Mouse (Mus musculus) gastrocnemius, postnatal 14 days (tissue): ENCODE measurements at regions not wholly inside any gene's neighbourhood (a gene's known extent, or its start where the extent isn't known, plus 50 kb on each side); places are given as distances from the start of the nearest gene placed in this dataset.
"Not testable (repeated sequence)": the region's sequence is repeated elsewhere in the genome, so short reads cannot be mapped to it uniquely, and the experiment has no call there.

Source experiments
- DNase-seq: peaks from one replicate; pipeline ENCODE4 v3.0.0; 2021; ENCODE audit warnings: mixed read lengths
- intact Hi-C: fragments of 180-260 bp; cut with DNase I; formaldehyde crosslinking; loops from one replicate; pipeline ENCODE4 v1.15.1; 2025; ENCODE audit warnings: low total_unique reads

DNA sequence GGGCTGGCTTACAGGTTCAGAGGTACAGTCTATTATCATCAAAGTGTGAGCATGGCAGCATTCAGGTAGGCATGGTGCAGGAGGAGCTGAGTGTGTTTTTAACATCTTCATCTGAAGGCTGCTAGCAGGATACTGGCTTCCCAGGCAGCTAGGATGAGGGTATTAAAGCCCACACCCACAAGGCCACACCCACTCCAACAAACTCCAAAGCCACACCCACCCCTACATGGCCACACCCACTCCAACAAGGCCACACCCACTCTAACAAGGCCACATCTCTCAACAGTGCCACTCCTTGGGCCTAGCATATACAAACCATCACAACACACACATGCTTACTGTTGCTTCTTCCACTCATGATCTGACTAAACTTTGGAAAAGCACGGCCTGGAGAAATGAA is 172.5 kb downstream of the Msrb3 start:
- DNase-seq, result no peak

DNA sequence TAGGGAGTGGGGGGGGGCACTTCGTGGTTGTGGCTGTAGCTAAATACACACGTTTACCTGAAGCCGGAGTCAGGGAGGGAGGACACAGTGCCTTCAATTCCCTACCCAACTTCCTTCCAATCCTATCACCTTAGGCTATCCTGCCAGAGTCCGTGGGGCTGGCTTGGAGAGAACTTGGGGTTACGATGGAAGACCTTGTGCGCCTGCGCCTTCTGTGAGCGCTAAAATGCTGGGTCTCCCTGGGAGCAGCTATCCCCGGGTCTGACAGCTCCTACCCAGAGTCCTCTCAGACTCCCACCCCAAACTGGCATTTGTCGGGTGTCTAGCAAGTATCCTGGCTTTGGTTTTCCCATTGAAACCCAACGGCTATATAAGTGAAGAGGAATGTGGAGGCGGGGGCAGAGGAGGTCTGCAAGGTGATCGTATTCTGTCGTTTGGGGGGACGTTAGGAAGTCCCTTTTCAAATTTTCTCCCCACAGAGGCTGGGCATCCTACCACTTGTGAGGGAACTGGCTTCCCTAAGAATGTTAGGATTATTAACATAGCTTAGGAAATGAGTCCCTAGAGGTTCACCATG is 176.9 kb downstream of the Msrb3 start:
- intact Hi-C loops, result no loop called here
- no peak for DNase-seq

More for the DNA sequence above, 172.5 kb downstream of the Msrb3 start:
- intact Hi-C loops, result no loop called here

DNA sequence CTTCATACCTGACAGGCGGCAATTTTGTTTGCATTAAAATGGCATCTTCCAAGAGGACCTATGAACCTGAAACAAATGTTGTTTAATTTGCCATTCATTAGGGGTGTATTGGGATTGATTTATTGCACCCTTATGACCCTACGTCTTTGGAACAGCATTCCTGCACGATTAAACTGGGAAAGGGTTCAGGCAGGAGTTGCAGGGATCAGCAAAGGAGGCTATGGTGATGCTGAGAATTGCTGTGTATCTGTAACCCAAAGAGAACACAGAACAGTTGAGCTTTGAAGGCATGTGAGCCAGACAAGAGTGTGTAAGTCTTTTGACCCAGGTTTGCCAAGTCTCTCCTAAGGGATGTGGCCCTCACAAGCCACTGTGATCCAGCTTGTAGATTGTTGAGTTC is 177.9 kb downstream of the Msrb3 start:
- intact Hi-C loops, result no loop called here
- DNase-seq, result no peak

DNA sequence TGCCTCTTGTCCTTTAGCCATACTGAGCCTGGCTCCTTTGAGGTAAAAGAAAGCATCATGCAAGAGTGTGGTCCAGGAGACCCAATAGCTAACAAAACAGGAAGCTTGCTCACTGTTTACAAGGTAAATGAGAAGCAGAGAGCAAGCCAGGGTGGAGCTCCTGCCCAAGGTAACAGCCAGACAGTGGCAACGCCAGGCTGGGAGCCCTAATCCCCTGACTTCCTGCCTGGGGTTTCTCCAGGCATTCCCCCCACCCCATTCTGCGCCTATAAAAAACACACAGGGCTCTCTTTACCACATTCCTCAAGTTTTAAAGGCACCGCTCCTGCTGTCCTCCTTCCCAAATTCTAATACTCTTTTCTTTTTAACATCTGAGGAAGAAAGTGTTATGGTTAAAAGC is 178.8 kb downstream of the Msrb3 start:
- DNase-seq, result no peak
- intact Hi-C loops, result no loop called here

DNA sequence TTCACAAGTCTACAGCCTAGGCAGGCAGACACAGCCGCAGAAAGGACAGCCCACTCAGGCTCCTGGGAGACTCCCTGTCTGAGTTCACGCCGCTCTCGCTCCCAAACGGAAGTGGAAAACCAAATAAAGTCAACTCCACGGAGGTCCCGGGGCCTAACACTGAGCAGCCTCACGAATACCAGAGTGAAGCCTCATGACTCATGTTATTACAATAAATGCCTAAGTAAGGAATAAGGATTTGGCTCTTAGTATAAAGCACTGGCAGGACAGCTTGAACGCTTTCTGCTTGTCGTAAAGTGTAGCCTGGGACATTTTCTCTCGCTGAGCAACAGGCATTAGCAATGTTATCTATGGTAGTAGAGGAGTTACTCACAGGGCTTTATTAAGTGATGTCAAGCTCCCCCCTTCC is 181.7 kb downstream of the Msrb3 start:
- intact Hi-C loops, result no loop called here
- DNase-seq, result no peak

DNA sequence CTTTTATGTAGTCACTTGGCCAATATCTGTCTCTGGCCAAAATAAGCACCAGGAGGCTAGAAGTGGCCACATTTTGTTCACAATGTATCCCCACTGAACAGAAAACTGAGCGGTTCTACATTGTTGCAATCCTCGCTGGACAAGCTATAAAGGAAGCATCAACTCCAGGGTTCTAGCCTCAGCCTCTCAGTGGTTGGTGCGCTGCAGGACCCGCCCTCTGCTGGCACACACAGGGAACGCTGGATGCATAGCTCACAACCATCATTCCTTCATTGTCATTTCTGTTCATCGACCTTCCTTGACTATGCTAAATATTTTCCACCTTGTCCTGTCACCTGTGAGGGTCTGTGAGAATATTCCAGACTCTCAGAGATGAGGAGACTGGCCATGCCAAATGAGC is 182.5 kb downstream of the Msrb3 start:
- DNase-seq, result no peak
- intact Hi-C loops, result no loop called here

DNA sequence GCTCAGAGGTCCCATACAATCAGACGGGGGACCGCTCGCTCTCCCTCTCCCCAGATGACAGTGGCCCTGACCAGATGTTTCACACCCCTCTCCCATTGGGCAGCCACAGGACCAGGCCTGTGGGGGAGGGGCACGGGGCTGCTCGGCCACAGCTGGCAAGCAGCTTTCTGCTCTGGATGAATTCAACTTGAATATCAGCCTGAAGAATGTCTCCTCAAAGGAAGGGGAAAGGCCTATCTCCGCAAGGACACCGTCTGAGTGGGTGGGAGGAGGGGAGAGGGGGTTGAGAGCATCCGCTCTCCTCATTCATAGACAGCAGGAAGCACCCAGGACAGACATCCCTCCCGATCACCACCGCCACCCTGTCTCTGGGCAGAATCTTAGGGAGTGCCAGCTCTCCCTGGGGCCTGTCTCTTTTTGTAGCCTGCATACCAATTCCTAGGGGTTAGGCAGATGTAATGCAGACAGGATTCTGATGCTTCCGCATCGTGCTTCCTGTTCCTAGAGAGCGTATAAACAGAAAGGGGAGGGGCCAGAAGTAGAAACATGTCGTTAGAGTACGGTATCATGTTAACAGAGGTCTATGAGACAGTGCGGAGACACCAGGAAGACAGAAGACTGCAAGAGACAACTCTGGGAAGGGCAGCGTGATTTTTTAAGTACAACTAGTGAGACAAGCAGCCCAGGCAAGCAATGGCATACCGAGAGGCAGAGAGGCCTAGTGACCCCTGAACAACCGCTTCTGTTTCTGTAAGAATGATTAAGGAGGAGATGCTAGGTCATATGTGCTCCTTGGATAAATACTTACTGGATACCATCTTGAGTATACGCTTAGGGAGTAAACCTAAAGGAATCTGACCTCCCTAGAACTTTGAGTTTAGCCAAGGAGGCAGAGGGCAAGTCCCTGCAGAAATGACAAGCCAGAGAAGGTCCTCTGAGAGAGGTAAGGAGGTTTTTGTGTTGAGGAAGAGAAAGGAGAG is 190.8 kb downstream of the Msrb3 start:
- DNase-seq, result no peak
- intact Hi-C loops, result loop anchor here (10.0 kb wide), 2 partner anchors 123 to 403 kb away; no protein-coding TSS in a partner anchor

DNA sequence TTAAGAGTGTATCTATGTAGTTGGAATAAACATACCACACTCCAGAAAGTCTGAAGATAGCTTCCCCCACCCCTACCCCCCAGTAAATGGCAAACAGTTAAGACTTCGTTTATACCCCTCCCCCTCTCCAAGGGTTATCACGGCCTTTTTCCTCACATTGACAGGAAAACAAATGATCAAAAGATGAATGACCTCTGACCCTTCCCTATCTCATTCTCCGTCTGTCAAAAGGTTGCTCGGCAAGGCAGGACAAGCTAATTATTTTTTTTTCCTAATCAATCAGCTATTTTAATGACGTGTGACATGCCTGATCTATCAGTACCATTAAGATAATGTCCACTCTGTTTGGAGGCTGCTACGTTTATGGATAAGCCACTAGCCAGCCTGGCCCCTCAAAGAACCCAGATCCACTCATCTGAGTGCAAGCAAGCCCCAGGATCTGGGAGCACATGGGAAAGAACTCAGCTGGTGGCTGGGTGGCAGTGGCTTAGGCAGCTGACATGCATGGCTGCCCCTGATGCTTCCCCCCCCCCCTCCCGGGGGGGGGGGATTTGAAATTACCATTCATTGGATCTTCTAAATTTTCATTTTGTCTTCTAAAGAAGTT is 192.1 kb downstream of the Msrb3 start:
- DNase-seq, result no peak
- intact Hi-C loops, result loop anchor here (10.0 kb wide), 2 partner anchors 122 to 402 kb away; no protein-coding TSS in a partner anchor

DNA sequence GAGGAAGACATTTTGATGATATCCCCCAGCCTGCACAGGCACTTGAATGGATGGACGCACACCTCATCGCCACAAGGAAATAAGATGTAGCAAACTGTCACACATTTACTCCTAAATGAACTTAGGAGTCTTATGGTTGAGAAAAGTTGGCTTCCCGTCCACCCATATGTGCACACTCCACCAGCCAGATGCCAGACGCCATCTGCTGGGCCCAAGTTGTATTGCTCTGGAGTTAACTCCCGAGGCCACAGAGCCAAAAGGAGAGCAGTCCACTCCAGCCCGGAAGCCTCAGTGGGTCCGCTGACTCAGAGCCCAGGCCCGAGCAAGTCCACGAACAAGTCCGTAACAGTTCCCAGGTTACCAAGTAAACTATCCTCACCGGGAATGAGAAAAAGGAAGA is 197.1 kb downstream of the Msrb3 start:
- intact Hi-C loops, result loop anchor here (10.0 kb wide), 2 partner anchors 117 to 397 kb away; no protein-coding TSS in a partner anchor
- peak; percentile 71 for DNase-seq

DNA sequence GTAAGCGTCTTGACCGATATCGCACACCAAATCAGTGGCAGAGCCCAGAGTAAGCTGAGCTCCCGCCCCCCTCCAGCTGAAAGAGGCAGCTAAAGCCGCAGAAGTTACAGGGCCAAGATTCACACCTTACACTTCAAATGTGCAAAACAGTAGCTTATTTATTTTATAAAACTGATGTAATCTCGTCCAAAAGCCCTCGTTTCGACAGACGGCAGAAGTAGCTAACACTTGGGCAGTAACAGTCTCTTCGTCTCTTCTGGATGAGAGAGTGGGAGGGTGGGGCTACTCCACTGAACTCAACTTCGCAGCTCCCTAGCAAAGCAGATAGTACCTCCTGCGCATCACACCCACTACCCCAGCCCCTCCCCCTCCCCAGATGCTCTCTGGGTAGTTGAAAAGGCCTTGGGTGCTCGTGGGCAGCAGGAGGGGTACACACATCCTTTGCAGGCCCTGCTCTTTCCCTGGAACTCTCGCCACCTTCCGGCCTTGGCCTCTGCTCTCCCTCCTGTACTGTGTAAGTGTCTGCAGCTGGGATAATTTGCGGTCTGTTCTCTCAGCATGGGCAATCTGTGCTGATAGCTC is 201.5 kb downstream of the Msrb3 start:
- no peak for DNase-seq
- intact Hi-C loops, result no loop called here

DNA sequence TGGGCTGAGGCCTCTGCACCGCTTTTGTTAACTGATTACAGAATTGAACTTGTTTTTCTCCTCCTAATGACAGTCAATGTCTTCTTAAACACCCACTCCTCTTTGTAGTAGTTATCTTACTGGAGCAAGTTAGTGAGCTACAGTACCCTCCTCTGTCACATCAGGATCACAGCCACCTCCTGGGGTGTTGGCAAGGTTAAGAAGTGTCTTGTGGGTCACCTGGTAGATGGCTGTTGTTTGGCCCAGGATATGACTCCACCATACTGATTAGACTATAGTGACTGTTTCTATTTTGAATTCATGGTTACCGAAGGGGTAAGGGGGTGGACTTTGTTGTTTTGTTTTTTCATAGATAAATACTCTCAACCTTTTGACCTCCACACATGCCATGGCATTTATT is 202.4 kb downstream of the Msrb3 start:
- intact Hi-C loops, result no loop called here
- DNase-seq, result no peak

DNA sequence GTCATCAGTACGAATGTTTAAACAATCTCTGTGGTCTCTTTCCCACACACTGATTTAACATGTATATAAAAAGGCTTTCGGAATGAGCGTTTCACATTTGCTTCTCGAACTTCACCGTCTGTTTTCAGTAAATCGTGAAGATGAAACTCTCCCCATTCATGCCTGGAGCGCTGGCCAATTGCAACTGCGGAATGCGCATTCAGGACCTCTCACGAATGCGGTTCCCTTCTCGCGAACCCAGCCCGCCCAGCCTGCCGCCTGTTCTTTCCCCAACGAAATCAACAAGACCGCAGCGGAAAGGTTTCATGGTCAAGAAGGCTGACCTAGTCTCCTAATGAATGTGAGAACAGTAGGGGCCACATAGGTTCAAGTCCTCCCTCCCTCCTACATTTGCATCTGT is 204.4 kb downstream of the Msrb3 start:
- no peak for DNase-seq
- intact Hi-C loops, result no loop called here

DNA sequence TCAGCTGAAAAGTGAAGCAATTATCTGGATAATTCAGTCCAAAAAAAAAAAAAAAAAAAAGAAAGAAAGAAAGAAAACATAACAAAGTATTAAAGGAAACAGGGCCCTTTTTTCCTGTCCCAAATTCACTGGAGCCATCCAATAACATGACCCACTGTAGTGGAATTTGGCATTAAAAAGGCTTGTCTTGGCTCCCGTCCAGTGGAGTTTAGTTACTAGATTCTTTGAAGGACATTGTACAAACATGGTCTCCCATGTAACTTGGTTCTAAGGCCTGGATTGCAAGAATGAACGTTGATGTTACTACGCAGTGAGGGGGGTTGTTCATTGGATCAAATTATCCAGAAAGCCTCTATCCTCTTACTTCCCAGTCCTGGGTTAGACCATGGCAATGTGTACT is 207.4 kb downstream of the Msrb3 start:
- intact Hi-C loops, result no loop called here
- DNase-seq, result peak; percentile 26

DNA sequence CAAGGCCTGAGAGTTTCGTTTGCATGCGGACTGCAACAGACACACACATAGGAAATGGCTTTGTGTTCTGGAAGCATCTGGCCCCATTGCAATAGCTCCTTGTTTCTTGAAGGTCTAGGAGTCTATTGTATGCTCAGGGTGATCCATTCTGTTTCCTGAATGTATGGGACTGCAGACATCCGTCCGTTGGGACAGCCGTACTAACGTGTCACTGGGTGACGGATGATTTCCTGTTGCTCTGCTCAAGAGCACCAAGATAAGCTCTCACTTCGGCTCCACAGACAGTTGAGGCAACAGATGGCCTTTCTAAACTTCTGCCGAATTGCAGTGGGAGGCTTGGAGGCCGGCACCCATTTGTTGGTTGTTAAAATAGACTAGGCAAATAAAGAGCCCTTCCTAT is 209.9 kb upstream of the Hmga2 start:
- intact Hi-C loops, result loop anchor here (2.0 kb wide), 1 partner anchor 21 kb away; no protein-coding TSS in a partner anchor
- DNase-seq, result no peak

DNA sequence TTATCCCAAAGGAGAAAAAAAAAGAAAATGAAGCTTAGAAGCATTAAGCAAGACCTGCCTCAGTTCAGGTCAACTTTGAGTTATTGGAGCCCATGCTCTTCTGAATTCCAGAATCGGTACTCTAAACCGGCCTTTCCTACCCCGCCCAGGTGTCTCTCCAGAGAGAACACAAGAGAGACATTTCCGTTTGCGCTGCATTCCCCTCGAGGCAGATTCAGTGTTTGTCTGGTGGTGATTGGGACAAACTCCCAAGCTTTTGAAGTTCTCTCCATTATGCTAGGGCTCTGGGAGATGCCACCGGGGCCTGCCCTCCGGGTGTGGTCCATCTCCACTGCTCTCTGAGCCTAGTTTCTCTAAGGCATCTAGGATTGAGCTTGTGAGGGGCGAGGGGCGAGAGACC is 205.8 kb upstream of the Hmga2 start:
- no peak for DNase-seq
- intact Hi-C loops, result no loop called here

DNA sequence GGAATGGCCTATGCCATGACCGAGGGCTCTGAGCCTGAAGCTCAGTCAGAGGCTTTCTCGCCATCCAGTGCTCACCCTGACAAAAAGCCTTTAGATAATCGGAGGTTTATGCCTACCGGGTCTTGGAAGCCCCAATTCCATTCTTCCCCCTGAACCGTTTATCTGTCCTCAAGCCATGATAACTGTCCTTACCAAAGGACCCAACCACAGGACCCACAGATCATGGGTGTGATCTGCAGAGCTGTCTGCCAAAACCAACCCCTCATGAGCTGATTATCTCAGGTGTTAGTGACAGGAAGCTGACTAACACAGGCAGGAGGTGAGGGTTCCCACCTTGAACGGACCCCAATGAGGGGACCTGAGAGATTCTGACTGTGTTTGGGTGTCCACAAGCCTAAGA is 203.7 kb upstream of the Hmga2 start:
- no peak for DNase-seq
- intact Hi-C loops, result no loop called here

DNA sequence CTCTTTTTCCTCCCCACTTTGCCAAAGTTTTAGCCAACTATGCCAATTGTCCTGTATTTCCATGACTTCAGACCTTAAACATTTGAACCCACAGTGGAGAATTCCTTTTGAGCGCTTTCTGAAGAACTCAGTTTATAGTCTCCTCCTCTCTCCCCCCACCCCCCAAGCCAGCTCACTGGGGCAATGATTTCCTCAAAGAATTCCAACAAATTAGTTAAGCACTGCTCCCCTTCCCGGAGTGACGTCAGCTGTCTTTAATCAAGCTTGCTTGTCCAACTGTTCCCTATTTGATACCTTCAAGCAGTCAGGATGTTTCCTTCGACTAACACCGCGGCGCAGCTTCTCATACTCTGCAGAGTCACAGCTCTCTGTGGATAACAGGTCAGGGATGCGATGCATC is 202.0 kb upstream of the Hmga2 start:
- DNase-seq, result no peak
- intact Hi-C loops, result no loop called here

DNA sequence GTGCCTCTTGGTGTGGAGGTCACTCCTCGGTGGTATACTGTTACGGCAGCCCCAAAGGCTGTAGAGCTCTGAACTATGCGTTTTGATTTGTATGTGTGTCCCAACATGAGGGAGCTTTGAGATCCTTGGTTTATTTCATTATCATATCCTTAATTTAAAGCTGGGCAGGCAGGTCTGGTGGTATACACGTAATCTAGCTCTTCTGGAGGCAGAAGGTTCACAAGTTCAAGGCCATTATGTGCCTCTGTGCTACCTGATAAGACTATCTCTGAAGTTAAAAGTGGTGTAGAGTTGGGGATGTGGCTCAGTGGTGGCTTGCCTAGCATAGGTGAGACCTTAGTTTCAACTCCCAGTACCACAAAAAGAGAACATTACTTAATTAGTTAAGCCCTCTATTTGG is 199.1 kb upstream of the Hmga2 start:
- DNase-seq, result no peak
- intact Hi-C loops, result no loop called here

DNA sequence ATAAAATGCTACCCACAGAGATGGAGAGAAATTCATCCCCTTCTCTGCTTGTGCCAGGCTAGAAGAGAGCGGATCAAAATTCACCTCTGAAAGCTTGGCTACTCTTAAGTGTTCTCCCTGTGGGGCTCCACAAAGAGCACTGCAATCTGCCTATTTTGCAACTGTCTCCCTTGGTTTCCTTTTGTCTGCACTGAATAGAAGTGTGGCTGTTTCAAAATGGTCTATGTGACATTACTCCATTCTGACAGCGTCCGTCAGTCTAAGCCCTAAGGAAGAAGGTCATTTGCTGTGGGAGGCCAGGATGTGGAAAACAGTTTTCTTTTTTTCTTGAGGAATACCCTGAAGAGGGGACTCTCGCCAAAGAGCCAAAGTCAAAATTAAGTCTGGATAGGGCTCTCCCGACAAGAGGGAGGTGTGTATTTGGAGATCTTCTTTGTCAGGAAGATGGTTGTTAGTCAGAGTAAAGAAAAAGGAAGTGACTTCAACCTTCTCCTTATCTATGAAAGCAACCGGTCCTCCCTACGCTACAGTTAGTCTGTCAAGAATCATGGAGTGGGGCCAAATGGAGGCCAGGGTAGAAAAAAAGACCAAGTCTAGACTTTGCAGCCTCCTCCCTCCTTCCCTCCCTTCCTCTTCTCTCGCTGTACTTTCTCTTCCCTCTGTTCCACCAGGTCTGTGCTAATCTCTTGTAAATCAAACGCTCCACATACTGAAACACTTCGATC is 198.2 kb upstream of the Hmga2 start:
- intact Hi-C loops, result no loop called here
- no peak for DNase-seq

DNA sequence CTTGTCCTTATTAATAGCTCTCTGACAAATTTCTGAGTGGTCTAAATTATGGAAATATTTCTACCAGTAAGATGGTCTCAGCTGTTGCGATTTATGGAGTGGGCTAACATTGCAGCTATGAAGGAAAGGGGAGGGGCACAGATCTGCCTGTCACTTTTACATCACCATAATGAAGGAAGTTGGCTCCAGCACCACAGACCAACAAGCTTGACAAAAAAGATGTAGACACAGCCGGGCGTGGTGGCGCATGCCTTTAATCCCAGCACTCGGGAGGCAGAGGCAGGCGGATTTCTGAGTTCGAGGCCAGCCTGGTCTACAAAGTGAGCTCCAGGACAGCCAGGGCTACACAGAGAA is 191.4 kb upstream of the Hmga2 start:
- not testable (repeated sequence) for DNase-seq
- intact Hi-C loops, result loop anchor here (10.0 kb wide), 1 partner anchor 83 kb away; no protein-coding TSS in a partner anchor
